Mouse (Mus musculus) ES-E14 (cell line): ENCODE results near the gene Tmem123.

Experiments used
- CHD2 ChIP-seq: IDR thresholded peaks from 2 replicates; pipeline ENCODE4 v1.6.1; 2014; ENCODE audit warnings: mild to moderate bottlenecking, low read depth, low read length, inconsistent platforms
- MAFK ChIP-seq: IDR thresholded peaks from 2 replicates; pipeline ENCODE4 v1.6.1; 2014; ENCODE audit warnings: mild to moderate bottlenecking, low read depth, low read length, inconsistent platforms; ENCODE audit not compliant: insufficient read depth
- ZNF384 ChIP-seq: IDR thresholded peaks from 2 replicates; pipeline ENCODE4 v1.6.1; 2012; ENCODE audit warnings: low read depth, low read length, inconsistent platforms

DNA sequence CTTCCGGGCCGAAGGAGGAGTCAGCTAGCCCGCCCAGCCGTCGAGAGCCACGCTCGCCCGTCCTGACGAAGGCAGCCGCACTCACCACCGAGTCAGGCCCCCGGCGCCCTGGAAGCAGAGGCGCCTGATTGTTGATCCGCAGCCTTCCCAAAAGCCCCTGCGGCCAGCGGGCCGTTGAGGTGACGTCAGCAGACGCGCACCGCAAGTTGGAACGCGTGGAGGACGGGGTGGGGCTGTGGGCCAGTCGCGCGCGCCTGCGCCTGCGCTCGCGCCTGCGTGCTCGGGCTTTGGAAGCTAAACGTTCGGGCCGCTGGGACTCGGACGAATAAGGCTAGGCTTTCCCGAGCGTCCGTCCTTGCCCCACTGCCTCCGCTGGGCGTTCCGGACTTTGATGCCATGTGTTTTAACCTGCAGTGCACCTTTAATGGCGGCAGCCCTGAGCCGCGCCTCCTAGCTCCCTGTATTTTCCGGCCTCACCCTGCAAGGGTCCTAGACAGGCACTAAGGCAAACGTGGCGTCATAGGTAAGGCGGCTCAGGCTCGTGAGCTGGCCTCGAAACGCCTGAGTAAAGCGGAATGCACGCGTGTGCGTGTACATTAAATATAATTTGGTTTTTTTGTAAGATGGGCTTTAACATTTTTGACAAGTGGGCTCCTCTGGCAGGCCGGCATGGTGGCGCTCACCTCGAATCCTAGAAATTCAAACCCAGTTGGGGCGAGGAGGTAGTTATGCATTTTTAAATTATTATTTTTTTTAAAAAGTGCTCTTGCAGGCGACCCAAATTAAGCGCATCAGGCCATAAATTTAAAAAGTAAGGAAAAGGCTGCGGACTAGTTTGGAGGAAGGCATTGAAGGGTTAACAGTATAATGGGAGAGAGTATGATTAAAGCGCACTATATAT lies 73.3 kb downstream of the Tmem123 start, which contains the start of gene Birc2:
- TF ChIP-seq ZNF384 (no peak), CHD2 (no peak), MAFK (no peak)
